Mouse (Mus musculus): Measurements from ENCODE around the gene Hk3.

Hk3 gene

DNA sequence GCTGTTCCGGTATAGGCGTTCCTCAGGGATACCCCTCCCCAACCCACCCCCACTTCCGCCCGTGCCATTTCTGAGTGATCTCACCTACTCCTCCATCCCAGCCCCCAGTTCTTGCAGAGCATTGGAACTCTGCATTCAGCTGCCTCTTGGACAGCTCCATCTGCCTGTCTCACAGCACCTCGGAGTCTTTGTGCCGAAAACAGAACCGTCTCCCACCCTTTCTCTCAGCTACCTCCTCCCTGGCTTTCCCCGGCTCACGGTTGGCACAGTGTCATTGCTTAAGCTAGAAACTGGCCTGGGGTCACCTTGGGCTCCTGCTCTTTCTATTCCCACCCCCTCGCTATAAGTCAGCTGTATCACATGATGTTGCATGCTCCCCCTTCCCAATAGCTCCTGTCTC is 20.8 kb downstream of the Hk3 start:
- no peak for DNase-seq

- DNase-seq, result no peak
These were observed 23.6 kb downstream of the Hk3 start for GRCm38 (mm10) chr13:54997568-54997967.

- no peak for DNase-seq
These were observed 26.0 kb downstream of the Hk3 start for GRCm38 (mm10) chr13:54995161-54995560.

- DNase-seq, result no peak
These were observed 26.6 kb downstream of the Hk3 start for GRCm38 (mm10) chr13:54994576-54994975.

DNA sequence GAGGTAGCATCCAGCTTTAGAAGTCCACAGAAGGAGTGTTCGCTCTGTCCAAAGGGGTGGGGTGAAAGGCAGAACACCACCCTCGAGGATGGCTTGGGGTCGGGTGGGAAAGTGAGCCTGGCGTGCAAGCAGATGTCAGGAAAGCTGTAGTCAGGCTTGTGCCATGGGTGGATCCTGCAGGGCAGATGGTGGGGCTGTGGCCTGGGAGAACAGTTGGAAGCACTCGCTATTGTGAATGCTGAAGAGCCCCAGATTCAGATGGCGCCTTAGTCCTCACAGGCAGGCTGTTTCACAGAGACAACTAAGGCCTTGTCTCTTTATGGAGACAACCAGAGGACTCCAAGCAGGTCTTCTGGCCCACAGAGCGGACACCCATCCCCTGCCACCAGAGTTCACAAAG is 29.0 kb downstream of the Hk3 start:
- DNase-seq, result no peak

- DNase-seq, result no peak
These were observed 32.9 kb downstream of the Hk3 start for GRCm38 (mm10) chr13:54988181-54988760.

DNA sequence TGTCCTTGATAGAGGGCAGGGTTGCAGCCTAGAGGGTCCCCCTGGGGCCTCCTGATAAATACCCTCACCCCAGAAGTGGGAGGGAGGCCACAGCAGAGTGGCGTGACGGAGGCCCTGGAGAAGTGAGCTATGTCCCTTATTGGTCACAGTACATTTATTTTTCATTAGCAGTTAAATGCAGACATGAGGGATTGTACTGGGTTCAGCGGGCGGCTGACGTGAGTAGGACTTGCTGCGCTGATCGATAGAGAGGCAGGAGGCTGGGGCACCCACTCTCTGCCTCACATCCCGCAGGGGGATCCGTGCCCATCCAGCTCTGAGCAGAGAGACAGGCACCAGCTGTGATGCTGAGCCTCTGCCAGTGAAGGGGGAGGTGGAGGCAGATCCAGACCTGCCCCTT is 33.8 kb downstream of the Hk3 start:
- DNase-seq, result no peak

DNA sequence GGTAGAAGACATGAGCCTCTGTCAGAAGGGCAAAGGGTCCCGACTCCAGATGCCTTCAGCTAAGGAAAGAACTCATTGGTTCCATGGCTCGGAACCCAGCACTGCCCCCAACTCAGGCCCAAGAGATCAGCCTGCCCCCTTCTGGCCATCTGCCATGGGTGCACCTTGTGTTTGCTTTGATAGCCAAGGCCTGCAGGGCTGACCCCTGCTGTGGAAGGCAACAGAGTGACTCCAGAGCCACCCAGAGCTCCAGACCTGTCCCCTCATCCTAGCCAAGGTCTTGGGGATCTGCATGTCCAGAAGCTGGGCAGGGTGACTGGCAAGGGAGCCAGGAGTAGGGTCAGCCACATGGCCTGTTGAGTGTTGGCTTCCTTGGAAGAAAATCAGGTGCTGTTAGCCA is 37.6 kb downstream of the Hk3 start:
- DNase-seq, result peak; percentile 59

DNA sequence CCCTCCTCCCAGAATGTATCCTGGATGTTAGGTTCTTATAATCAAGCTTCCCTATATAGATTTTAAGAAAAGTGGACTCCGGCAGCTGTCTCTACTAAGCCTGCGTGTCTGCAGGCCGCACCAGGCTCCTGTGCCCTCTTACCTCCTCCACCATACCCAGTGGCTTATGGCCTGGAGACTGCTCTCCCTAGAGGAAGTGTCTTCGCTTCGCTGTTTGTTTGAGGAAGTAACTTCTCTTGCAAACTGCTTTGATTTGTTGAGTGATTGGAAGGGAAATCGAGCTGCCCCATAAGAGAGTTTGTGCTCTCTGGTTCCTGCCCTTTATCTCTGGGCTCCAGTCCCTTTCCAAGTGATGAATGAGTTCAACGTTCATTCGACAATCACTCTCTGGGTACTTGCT is 38.2 kb downstream of the Hk3 start:
- no peak for DNase-seq

DNA sequence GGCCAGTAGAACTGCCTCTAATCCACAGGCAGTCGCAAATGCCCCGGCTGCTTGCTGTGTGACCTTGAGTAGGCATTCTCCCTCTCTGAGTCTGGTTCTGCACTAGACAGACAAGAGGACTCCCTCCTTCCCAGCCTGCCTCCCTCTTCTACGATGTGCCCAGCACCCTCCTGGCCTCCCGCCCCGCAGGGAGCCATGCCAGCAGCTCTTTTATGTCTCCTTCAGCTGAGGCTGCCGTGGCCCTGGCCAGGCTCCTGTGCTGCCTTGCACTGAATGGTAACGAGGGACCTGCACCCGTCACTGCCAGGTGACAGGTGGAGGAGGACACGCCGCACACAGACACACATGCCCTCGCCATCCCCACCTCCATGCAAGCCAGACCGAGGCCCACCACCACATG is 40.2 kb downstream of the Hk3 start:
- peak; percentile 68 for DNase-seq

GRCm38 (mm10) chr13:54978804-54979203 is 42.4 kb downstream of the Hk3 start:
- peak; percentile 77 for DNase-seq

- DNase-seq, result peak; percentile 71
These were observed 45.6 kb downstream of the Hk3 start for GRCm38 (mm10) chr13:54975546-54975945.

- DNase-seq, result no peak
These were observed 50.5 kb downstream of the Hk3 start for GRCm38 (mm10) chr13:54970521-54971247.

- DNase-seq, result no peak
These were observed 51.7 kb downstream of the Hk3 start for GRCm38 (mm10) chr13:54969513-54969912.

GRCm38 (mm10) chr13:54968636-54969035 is 52.5 kb downstream of the Hk3 start:
- DNase-seq, result no peak

DNA sequence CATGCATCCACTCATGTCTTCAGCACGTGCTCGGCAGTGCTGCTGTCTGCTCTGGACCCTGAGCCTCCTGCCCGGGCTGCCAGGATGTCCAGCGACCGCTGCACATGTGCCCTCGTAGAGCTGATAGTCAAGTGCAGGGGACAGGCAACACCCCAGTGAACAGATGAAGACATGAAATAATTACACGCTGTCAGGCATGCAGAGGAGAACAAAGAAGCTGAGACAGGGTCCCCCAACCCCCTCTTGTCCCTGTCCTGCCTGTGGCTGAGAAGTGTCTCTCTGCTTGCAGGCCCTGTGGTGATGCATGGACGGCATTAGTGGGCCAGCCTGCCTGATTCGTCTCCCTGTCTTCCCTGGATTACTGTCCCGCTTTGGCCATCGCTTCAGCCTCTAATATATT is 53.7 kb downstream of the Hk3 start:
- DNase-seq, result no peak

DNA sequence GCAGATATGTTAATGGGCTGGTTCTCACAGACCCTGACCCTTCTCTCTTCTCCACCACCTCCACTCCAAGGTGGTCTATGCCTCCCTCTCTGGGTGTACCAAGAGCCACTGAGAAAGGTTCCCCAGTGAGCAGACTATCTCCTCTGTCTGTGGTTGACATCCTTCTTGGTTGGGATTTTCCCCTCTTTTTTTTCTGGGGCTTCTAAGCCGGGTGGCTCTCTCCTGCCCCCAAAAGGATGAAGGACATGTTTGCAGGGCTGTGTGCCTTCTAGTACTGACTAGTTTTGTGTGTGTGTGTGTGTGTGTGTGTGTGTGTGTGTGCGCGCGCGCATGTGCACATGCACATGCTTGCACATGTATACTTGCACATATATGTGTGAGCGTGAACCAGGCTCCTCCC is 55.9 kb downstream of the Hk3 start:
- no peak for DNase-seq

DNA sequence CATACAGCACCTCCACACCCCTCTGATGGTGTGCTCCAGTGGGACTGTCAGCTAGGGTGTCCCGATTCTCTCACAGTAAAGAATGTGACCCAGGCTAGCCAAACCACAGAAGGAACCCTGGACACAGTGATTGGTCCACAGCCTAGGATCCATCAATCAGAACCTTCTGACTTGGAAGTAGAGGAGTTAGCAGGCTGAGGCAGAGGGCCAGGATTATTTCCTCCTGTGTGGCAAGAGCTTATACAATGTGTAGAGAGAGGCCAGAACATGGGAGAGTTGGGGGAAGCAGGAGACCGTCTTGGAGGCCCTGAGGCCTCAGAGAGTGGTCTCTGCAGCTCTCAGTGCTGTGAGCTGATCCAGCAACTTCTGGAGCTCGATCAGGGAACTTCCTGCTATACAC is 60.7 kb downstream of the Hk3 start:
- DNase-seq, result no peak

DNA sequence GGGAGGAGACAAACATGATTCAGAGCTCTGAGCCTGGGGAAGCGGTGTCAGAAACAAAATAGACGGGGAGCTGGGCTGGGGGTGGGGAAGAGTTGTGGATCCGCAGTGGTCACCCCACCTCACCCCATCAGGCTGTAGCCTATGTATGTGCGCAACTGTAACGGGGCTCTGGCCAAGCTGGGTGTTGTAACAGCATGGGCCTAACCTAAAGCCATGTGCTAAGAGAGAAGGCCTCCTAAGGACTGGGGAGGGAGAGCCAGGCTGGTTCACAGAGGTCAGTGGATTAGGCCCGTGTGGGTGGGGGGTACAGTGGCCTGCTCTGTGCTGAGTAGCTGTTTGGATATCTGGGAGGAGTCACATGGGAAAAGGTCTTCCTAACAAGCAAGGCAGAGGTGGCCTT is 61.3 kb downstream of the Hk3 start:
- peak; percentile 71 for DNase-seq

DNA sequence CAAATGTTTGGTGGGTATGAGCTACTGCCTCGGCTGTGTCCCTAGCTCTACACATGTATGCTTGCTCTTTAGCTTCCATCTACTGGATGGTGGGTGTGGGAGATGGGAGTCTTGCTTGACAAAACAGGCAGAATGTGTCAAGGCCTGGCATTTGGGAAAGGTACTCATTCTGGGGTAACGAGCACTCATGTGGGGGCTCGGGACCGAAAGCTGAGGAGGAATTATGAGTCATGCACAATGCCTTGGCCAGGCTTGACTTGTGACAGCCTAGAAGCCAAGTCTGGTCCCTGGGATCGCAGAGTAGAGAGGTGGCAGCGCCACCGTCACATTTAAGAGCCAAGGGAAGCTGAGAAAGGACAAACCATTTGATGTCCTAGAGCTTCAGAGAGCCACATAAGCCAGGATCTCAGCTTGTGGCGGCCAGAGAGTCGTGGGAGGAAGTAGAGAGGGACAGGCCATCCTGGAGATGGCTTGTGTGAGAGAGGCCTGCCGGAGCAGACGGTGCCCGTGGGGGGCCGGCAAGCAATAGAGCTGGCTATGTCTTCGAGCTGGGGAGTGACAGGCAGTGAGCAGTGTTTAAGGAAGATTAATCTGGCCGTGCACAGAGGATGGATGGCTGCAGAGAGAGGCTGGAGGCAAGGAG is 62.0 kb downstream of the Hk3 start:
- peak; percentile 95 for DNase-seq

DNA sequence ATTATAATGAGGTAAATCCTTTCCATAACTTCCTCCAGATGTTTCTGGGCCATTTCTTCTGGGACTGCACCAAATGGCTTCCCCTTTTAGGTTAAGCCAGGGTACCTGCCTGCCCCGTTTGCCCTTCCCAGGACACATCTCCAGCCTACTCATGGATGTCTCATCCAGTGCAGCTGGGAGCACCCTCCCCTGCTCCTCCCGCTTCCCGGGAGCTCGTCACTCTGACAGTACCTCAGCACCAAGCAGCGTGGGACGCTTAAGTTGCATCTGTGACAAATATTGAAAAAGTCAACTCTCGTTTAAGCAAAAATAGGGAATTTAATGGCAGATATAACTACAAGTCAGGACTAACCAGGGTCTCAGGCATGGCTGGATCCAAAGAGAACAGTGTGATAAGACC is 63.9 kb downstream of the Hk3 start:
- no peak for DNase-seq
